Mouse (Mus musculus) large intestine, adult 2 months (tissue): ENCODE data around the gene Celf2. TPM values are rescaled to one million over a fixed set of nuclear protein-coding genes. Genes with fewer than 3 reads are reported as not detected.

Experiments used
- DNase-seq: peaks from one replicate; pipeline ENCODE4 v3.0.0-alpha.2; 2012; ENCODE audit warnings: low read depth, low spot score
- WGBS: fragments of 180-500 bp; shearing (Covaris S2); methylation state at CpG from one replicate; pipeline ENCODE4 v1.1.7; 2018; 5-methylcytosine and 5-hydroxymethylcytosine counted together
- polyA plus RNA-seq: library from polyadenylated mRNA; depleted of rRNA; stranded (reverse); fragments of >200 nt; gene quantifications from 2 replicates; pipeline ENCODE4 v1.2.3, GENCODE M21; 2012

Gene Celf2
- polyA plus RNA-seq, 1 experiment: 7.2 TPM

- DNase-seq: no peak
- WGBS: 90% methylated on average over 8 of the region's 8 CpGs
Observed at GRCm38 (mm10) chr2:6884796-6885711, 624.3 kb downstream of the Celf2 start.

DNA sequence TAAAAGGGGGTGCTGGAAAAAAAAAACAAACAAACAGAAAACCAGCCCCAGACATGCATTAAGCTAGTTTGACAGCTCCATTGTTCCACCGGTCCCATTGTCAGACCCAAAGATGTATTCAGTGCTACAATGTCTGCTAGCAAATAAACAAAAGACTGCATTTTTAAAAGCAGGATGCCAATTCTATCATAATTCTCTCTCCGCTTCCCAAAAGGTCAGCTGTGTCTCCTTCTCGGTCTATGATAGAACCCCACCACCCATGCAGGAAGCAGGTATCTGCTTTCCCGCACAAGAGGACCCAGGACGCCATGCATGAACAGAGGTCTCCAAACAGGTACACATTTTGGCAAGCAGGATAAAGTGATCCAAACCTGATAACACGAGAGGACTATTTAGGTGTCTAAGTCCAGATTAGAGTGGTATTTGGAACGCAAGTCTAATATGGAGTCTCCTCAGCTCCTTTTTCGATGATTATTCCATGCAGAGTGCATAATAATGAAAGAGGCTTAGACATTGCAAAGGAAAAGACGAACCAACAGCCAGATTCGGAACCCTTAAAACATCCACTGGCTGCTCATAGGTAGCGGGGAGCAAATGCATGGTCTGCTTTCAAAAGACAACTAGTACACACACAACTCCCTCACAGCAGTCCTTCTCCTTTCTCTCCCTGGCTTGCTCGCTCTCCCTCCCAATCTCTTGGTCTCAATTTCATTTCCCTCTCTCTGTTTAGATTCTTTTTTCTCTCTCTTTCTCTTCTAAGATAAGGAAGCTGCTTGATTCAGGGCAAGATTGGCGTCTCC is 625.2 kb downstream of the Celf2 start:
- 87% methylated on average over 13 of the region's 13 CpGs for WGBS

GRCm38 (mm10) chr2:6882236-6882885 is 627.0 kb downstream of the Celf2 start:
- 79% methylated on average over 6 of the region's 6 CpGs for WGBS
- DNase-seq: no peak

More for the DNA sequence above, 625.2 kb downstream of the Celf2 start:
- no peak for DNase-seq

DNA sequence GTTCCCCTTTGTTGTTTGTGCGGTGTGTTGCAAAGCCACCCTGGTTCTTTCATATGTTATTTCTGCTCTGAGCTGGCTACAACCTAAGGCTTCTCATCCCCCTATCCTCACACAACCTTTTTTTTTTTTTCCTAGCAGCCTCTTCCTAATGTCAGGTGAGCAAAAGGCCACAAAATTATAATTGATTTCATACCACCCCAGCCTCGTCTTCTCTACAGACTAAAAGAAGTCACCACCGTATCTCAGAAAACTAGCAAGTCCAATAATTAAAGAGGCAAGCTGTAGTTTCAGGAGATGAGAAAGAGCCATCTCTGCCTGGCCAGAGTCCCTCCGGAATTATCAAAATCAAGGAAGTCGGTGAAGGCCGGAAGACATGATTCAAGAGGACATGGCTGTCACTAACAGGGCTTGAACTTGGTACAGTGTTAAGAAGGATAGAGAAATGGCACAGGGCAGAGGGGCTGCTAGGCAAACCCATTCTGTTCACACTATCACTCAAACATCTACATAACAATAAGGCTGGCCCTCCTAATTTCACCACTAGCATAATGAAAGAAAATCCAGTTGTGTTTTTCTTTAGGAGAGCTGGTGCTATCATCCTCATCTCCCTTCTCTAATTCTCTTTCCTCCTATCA is 628.3 kb downstream of the Celf2 start:
- DNase-seq: no peak
- WGBS: 92% methylated on average over 6 of the region's 6 CpGs

GRCm38 (mm10) chr2:6877094-6877493 is 632.3 kb downstream of the Celf2 start:
- 63% methylated on average over 5 of the region's 5 CpGs for WGBS

GRCm38 (mm10) chr2:6876547-6876946 is 632.8 kb downstream of the Celf2 start:
- WGBS: 62% methylated on average over 5 of the region's 5 CpGs
- DNase-seq: no peak

More at GRCm38 (mm10) chr2:6877094-6877493, 632.3 kb downstream of the Celf2 start:
- no peak for DNase-seq

- DNase-seq: no peak
- 55% methylated on average over 11 of the region's 11 CpGs for WGBS
Observed at GRCm38 (mm10) chr2:6875071-6875611, 634.2 kb downstream of the Celf2 start.

DNA sequence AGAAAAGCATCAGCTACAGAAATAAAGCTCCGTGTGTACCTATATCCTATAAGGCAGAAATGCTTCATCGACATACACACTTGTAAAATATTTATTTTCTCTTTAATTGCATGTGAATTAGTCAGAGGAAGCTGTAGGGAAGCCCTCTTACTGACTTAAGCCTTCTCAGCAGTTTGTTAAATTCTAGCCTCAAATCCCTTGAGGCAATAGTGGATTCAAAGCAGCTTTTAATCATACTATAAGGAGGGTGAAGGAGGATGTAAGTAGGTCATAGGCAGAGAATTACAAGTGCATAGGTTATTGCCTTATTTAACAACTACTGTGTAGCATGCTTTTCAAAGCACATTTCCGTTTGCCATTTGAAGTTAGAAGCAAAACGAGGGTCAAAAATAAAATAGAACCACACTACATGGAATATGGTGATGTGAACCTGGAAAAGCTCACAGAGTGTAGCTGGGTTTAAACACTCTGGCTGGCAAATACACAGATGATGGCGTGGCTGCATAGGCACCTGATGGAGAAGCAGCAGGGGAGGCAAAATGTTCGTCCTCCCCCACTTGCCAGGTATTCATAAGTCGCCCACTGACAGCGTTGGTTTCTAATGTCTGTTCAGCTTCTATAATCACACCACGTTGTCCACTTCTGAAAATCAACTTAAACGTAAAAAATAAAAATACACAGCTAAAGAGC is 635.0 kb downstream of the Celf2 start:
- WGBS: 60% methylated on average over 10 of the region's 10 CpGs
- no peak for DNase-seq

- no peak for DNase-seq
- WGBS: 81% methylated on average over 1 of the region's 1 CpGs
Observed at GRCm38 (mm10) chr2:6873711-6874110, 635.7 kb downstream of the Celf2 start.

DNA sequence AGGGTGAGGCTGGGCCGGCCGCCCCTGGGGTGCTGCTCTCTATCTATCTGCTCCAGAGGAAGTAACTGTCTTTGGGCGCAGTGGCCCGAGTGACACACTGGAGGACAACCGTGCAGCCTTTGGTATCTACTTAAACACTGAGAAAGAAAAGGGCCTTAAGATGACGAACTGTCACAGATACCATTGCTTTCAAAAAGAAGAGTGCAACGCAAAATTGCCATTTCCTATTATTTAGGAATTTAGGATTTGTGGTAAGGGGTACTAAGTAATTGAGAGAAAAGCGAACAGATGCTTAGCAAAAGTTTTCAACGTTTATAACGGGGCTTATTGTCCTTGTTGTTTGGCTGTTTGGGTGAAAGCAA is 636.5 kb downstream of the Celf2 start:
- WGBS: 14% methylated on average over 10 of the region's 10 CpGs
- no peak for DNase-seq

- no peak for DNase-seq
- WGBS: under 1% methylated on average over 120 of the region's 124 CpGs
Observed at GRCm38 (mm10) chr2:6872131-6872893, 637.1 kb downstream of the Celf2 start.

GRCm38 (mm10) chr2:6871281-6872130 is 637.9 kb downstream of the Celf2 start:
- DNase-seq: no peak
- WGBS: 6% methylated on average over 40 of the region's 40 CpGs

DNA sequence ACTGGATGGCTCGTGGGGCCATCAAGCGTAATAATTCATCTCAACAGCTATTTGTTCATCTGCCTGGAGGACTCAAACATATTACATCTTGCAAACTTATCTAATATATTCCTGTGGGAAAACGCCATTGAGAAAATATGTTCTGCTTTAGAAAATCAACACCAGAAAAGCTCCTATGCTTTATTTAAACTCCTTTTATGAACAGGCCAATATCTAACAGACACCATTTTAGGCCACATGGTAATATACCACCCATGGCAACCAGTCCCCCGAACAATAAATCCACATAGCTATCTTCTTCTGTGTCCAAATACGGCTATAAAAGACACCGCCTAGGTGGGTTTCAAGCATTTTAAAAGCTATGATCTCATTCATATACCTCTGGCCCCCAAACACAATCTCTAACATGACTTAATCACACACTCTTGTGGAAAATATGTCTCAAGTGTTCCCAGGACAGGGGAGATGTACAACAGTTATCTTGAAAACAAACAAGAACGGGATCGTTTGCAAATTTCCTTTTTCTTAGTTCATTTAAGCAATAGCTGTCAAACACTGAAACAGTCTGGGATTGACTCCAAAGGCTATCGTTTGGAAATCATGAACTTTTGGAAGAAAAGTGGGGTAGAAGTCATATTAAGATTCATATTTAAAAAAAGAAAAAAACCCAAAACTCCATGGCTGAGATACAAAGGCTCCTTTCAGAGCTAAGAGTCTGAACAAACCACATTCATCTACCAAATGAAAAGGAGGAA is 639.2 kb downstream of the Celf2 start:
- no peak for DNase-seq
- WGBS: 67% methylated on average over 9 of the region's 9 CpGs

- no peak for DNase-seq
- WGBS: 67% methylated on average over 4 of the region's 4 CpGs
Observed at GRCm38 (mm10) chr2:6867297-6867696, 642.1 kb downstream of the Celf2 start.

DNA sequence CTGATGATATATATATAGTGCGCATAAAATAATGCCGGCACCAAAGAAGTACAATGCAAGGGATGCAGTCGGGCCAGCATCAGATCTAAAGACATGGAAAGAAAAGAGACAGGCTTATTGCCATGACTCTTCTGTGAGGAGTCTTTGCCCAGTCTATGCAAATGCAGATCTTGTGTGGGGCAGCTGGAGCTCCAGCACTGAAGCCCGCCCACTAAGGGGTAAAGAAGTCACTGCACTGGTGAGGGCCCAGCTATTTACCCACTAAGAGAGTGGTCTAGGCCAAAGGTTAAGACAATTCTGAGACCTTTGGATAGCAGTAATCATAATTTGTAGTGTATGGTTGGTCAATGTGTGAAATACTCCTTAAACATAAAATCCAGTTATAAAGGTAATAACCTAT is 643.6 kb downstream of the Celf2 start:
- whole genome bisulfite sequencing: 94% methylated on average over 4 of the region's 4 CpGs
- no peak for DNase-seq

DNA sequence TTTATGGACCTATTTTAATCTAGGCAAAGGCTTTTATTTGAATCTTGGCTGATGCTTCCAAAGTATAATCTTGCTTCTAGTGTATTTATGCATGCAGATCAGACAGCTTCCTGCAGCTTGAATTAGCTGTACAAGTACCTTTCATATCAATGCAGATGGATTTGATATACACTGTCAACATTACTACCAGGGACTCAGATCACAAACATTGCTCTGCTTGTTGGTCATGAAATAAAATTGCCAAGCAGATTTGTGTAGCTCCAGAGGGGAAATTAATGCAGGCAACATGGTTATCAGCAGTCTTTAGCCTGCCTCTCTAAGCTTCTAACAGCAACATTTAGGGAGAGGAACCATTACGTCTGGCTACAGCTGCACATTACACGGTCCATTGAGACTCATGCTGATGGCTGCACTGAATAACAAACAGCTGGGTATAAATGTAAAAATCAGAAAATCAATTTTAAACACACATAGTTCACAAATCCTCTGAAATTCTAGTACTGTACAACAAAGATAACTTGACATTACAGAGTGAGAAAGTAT is 659.2 kb downstream of the Celf2 start:
- DNase-seq: no peak
- WGBS: 67% methylated on average over 2 of the region's 2 CpGs
